Mouse (Mus musculus) MEL (cell line): ENCODE data around the gene Maff. TPM values are rescaled to one million over a fixed set of nuclear protein-coding genes. Genes with fewer than 3 reads are reported as not detected.

Experiments
- DNase-seq: peaks from one replicate; pipeline ENCODE4 v3.0.0; 2011; ENCODE audit warnings: low read depth, low spot score
- H3K27ac ChIP-seq: 2 replicates; pipeline ENCODE4 v1.5.1; 2012; ENCODE audit warnings: low read depth, mild to moderate bottlenecking, control low read depth, low read length, moderate library complexity; ENCODE audit not compliant: control insufficient read depth
- H3K27me3 ChIP-seq, 2 experiments: fragments of 150-350 bp in 1 of 2; sonication (generic) in 1 of 2; 2 replicates each; pipeline ENCODE4 v1.6.1; 2012; ENCODE audit warnings: low read length in 2 of 2, mild to moderate bottlenecking in 2 of 2, improper control_type of control experiment in 1 of 2, moderate library complexity in 1 of 2; ENCODE audit not compliant: insufficient read depth in 2 of 2, control insufficient read depth in 1 of 2
- H3K36me3 ChIP-seq, 2 experiments: 2 replicates each; pipeline ENCODE4 v1.6.1; 2012 to 2014; ENCODE audit warnings: low read length in 2 of 2, improper control_type of control experiment in 1 of 2, inconsistent platforms in 1 of 2, mild to moderate bottlenecking in 1 of 2; ENCODE audit not compliant: insufficient read depth in 2 of 2, control insufficient read depth in 1 of 2
- H3K4me1 ChIP-seq, 2 experiments: fragments of 150-350 bp in 1 of 2; sonication (generic) in 1 of 2; 2 replicates each; pipeline ENCODE4 v1.6.1; 2012; ENCODE audit warnings: low read length in 2 of 2, improper control_type of control experiment in 1 of 2, mild to moderate bottlenecking in 1 of 2; ENCODE audit not compliant: insufficient read depth in 2 of 2, control insufficient read depth in 1 of 2
- H3K4me3 ChIP-seq, 2 experiments: fragments of 150-350 bp in 1 of 2; sonication (generic) in 1 of 2; 2 replicates each; pipeline ENCODE4 v1.5.1; 2012; ENCODE audit warnings: low read depth in 2 of 2, low read length in 2 of 2, mild to moderate bottlenecking in 2 of 2, moderate library complexity in 2 of 2, control low read depth in 1 of 2, improper control_type of control experiment in 1 of 2; ENCODE audit not compliant: control insufficient read depth in 1 of 2, insufficient read depth in 1 of 2
- H3K79me2 ChIP-seq: 2 replicates; pipeline ENCODE4 v1.6.1; 2012; ENCODE audit warnings: mild to moderate bottlenecking, low read length, moderate library complexity; ENCODE audit not compliant: control insufficient read depth, poor library complexity, insufficient read depth
- H3K9ac ChIP-seq: 2 replicates; pipeline ENCODE4 v1.6.1; 2012; ENCODE audit warnings: low read depth, mild to moderate bottlenecking, control low read depth, low read length, moderate library complexity; ENCODE audit not compliant: control insufficient read depth, poor library complexity, severe bottlenecking
- H3K9me3 ChIP-seq: fragments of 150-350 bp; sonication (generic); replicated peaks from 2 replicates; pipeline ENCODE4 v1.6.1; 2012; ENCODE audit warnings: mild to moderate bottlenecking, low read length, improper control_type of control experiment, moderate library complexity; ENCODE audit not compliant: insufficient read depth
- BHLHE40 ChIP-seq: IDR thresholded peaks from 2 replicates; pipeline ENCODE4 v1.6.1; 2012; ENCODE audit warnings: low read depth, mild to moderate bottlenecking, inconsistent platforms, low read length, improper control_type of control experiment, borderline replicate concordance
- CTCF ChIP-seq, 3 experiments: IDR thresholded peaks in 2 of 3; conservative IDR thresholded peaks in 1 of 3; 2 replicates each; pipeline ENCODE4 v1.5.1; 2011 to 2012; ENCODE audit warnings: low read length in 3 of 3, low read depth in 2 of 3, mild to moderate bottlenecking in 2 of 3, improper control_type of control experiment in 1 of 3, inconsistent platforms in 1 of 3, mixed read lengths in 1 of 3, moderate library complexity in 1 of 3; ENCODE audit not compliant: control insufficient read depth in 1 of 3, insufficient read depth in 1 of 3, poor library complexity in 1 of 3, severe bottlenecking in 1 of 3
- E2F4 ChIP-seq: IDR thresholded peaks from 2 replicates; pipeline ENCODE4 v1.6.1; 2011; ENCODE audit warnings: low read depth, low read length, improper control_type of control experiment, borderline replicate concordance
- ELF1 ChIP-seq: IDR thresholded peaks from 2 replicates; pipeline ENCODE4 v1.6.1; 2014; ENCODE audit warnings: low read depth, mild to moderate bottlenecking, inconsistent platforms, low read length, improper control_type of control experiment, moderate library complexity
- EP300 ChIP-seq, 2 experiments: IDR thresholded peaks; 2 replicates each; pipeline ENCODE4 v1.6.1; 2011; ENCODE audit warnings: improper control_type of control experiment in 2 of 2, low read length in 2 of 2, low read depth in 1 of 2, mild to moderate bottlenecking in 1 of 2
- ETS1 ChIP-seq: IDR thresholded peaks from 2 replicates; pipeline ENCODE4 v1.6.1; 2012; ENCODE audit warnings: low read depth, mild to moderate bottlenecking, inconsistent platforms, low read length, improper control_type of control experiment, moderate library complexity
- GABPA ChIP-seq: IDR thresholded peaks from 2 replicates; pipeline ENCODE4 v1.6.1; 2012; ENCODE audit warnings: low read depth, mild to moderate bottlenecking, inconsistent platforms, low read length, improper control_type of control experiment, moderate library complexity
- GATA1 ChIP-seq: IDR thresholded peaks from 2 replicates; pipeline ENCODE4 v1.6.1; 2011; ENCODE audit warnings: low read depth, low read length, improper control_type of control experiment
- JUND ChIP-seq: IDR thresholded peaks from 2 replicates; pipeline ENCODE4 v1.6.1; 2011; ENCODE audit warnings: low read depth, mild to moderate bottlenecking, improper control_type of control experiment, low read length
- MAFK ChIP-seq: IDR thresholded peaks from 2 replicates; pipeline ENCODE4 v1.6.1; 2011; ENCODE audit warnings: low read depth, mild to moderate bottlenecking, low read length, improper control_type of control experiment, borderline replicate concordance
- MAX ChIP-seq: IDR thresholded peaks from 2 replicates; pipeline ENCODE4 v1.6.1; 2011; ENCODE audit warnings: low read length, improper control_type of control experiment
- MAZ ChIP-seq: IDR thresholded peaks from 2 replicates; pipeline ENCODE4 v1.6.1; 2012; ENCODE audit warnings: low read depth, mild to moderate bottlenecking, inconsistent platforms, low read length, improper control_type of control experiment
- MYB ChIP-seq: IDR thresholded peaks from 2 replicates; pipeline ENCODE4 v1.6.1; 2011; ENCODE audit warnings: mild to moderate bottlenecking, low read depth, low read length, improper control_type of control experiment
- MYC ChIP-seq: IDR thresholded peaks from 2 replicates; pipeline ENCODE4 v1.6.1; 2011; ENCODE audit warnings: low read depth, mild to moderate bottlenecking, low read length, improper control_type of control experiment, moderate library complexity
- NELFE ChIP-seq: IDR thresholded peaks from 2 replicates; pipeline ENCODE4 v1.6.1; 2011; ENCODE audit warnings: low read depth, low read length, improper control_type of control experiment
- NRF1 ChIP-seq: IDR thresholded peaks from 2 replicates; pipeline ENCODE4 v1.6.1; 2014; ENCODE audit warnings: low read depth, mild to moderate bottlenecking, inconsistent platforms, low read length, improper control_type of control experiment, moderate library complexity; ENCODE audit not compliant: poor library complexity, insufficient read depth, severe bottlenecking
- POLR2A ChIP-seq, 2 experiments: IDR thresholded peaks; 2 replicates each; pipeline ENCODE4 v1.6.1; 2011 to 2012; ENCODE audit warnings: low read length in 2 of 2, mild to moderate bottlenecking in 2 of 2, control low read depth in 1 of 2, improper control_type of control experiment in 1 of 2, low read depth in 1 of 2, moderate library complexity in 1 of 2; ENCODE audit not compliant: control insufficient read depth in 1 of 2, insufficient read depth in 1 of 2, poor library complexity in 1 of 2
- TBP ChIP-seq: IDR thresholded peaks from 2 replicates; pipeline ENCODE4 v1.8.0; 2011; ENCODE audit warnings: low read depth, low read length, improper control_type of control experiment
- TCF12 ChIP-seq: IDR thresholded peaks from 2 replicates; pipeline ENCODE4 v1.6.1; 2014; ENCODE audit warnings: low read depth, mild to moderate bottlenecking, inconsistent platforms, low read length, improper control_type of control experiment, moderate library complexity
- USF1 ChIP-seq: IDR thresholded peaks from 2 replicates; pipeline ENCODE4 v1.6.1; 2014; ENCODE audit warnings: low read depth, mild to moderate bottlenecking, inconsistent platforms, low read length, improper control_type of control experiment, moderate library complexity
- ZKSCAN1 ChIP-seq: IDR thresholded peaks from 2 replicates; pipeline ENCODE4 v1.6.1; 2012; ENCODE audit warnings: low read depth, mild to moderate bottlenecking, inconsistent platforms, low read length, improper control_type of control experiment, moderate library complexity
- ZMIZ1 ChIP-seq: IDR thresholded peaks from 2 replicates; pipeline ENCODE4 v1.6.1; 2012; ENCODE audit warnings: low read depth, mild to moderate bottlenecking, inconsistent platforms, low read length, improper control_type of control experiment, moderate library complexity
- ZNF384 ChIP-seq: IDR thresholded peaks from 2 replicates; pipeline ENCODE4 v1.6.1; 2012; ENCODE audit warnings: low read depth, mild to moderate bottlenecking, inconsistent platforms, low read length, improper control_type of control experiment
- polyA plus RNA-seq, 2 experiments: library from polyadenylated mRNA; stranded (reverse) in 1 of 2; unstranded in 1 of 2; fragments of >175 nt in 1 of 2; fragments of >200 nt in 1 of 2; gene quantifications; 2 replicates each; pipeline versions ENCODE4 v1.2.1 to v1.2.4; 2012; ENCODE audit warnings: low replicate concordance in 2 of 2, low read depth in 1 of 2; ENCODE audit not compliant: insufficient read length in 2 of 2, insufficient read depth in 1 of 2, missing spikeins in 1 of 2
- total RNA-seq: library from RNA; depleted of rRNA; stranded (reverse); fragments of 300-350 nt; gene quantifications from 2 replicates; pipeline ENCODE4 v1.2.3, GENCODE M21; 2012

Gene Maff
- total and polyA plus RNA-seq, 3 experiments = 3.3 to 5.8 TPM; not detected in 1

DNA sequence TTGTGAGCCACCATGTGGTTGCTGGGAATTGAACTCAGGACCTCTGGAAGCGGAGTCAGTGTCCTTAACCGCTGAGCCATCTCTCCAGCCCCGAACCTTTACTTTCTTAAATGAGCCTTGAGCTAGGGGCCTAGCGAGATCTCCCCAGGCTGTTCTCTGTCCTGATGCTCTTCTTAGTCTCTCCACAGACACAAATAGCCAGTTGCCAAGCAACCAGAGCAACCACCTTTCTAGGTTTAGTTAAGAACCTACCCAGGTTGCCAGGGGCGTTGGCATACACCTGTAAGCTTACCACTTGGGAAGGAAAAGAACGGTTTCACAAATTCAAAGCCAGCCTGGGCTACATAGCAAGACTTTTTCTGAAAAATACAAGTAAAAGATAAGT lies 16.4 kb upstream of the Maff start:
- no peak overlapping the region for H3K4me3 ChIP-seq
- TF ChIP-seq TBP (peak; percentile 71), ZNF384 (no peak)
- peaks cover 23% of the 10 kb centered on the region for H3K79me2 ChIP-seq
- peak; percentile 40 for DNase-seq
- H3K27ac ChIP-seq = no peak overlapping the region
- peaks cover 2 to 30% of the 10 kb centered on the region in 2 experiments for H3K4me1 ChIP-seq
- H3K9ac ChIP-seq = no peak overlapping the region
- H3K36me3 ChIP-seq = peaks cover 0 to 18% of the 10 kb centered on the region in 2 experiments; a peak in 2 of 4 replicates
- no peaks in the 10 kb centered on the region for H3K9me3 ChIP-seq
- H3K27me3 ChIP-seq = no peaks in the 10 kb centered on the region

DNA sequence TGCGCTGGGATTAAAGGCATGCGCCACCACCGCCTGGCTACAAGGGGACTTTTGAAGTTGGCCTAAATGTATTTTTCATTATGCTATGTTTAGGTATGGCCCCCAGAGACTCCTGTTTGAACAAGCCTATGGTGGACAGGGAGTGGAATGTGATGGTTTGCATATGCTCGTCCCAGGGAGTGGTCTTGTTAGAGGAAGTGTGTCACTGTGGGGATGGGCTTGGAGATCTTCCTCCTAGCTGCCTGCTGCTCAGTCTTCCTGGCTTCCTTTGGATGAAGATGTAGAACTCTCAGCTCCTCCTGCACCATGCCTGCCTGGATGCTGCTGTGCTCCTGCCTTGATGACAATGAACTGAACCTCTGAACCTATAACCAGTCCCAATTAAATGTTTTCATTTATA lies 15.9 kb upstream of the Maff start:
- TF ChIP-seq POLR2A (IDR thresholded peaks at IDR 0.05; ENCODE audit: control insufficient read depth in 1 of 2, insufficient read depth in 1 of 2, low read depth in 1 of 2, low read length in 2 of 2, poor library complexity in 1 of 2) (0 out of 4 replicates have a peak, but pooled peaks of 1 of the 2 experiments have one; percentile 37), JUND (no peak)
- TF ChIP-seq, all 39 proteins: peak for 1
- Histone ChIP-seq H3K79me2 (peaks cover 19% of the 10 kb centered on the region), H3K36me3 (peaks cover 0 to 18% of the 10 kb centered on the region in 2 experiments; a peak in 2 of 4 replicates), H3K4me3 (no peak overlapping the region), H3K4me1 (peaks cover 2 to 30% of the 10 kb centered on the region in 2 experiments), H3K27ac (no peak overlapping the region), H3K9ac (no peak overlapping the region), H3K27me3 (no peaks in the 10 kb centered on the region), H3K9me3 (no peaks in the 10 kb centered on the region)
- DNase-seq = peak; percentile 55

DNA sequence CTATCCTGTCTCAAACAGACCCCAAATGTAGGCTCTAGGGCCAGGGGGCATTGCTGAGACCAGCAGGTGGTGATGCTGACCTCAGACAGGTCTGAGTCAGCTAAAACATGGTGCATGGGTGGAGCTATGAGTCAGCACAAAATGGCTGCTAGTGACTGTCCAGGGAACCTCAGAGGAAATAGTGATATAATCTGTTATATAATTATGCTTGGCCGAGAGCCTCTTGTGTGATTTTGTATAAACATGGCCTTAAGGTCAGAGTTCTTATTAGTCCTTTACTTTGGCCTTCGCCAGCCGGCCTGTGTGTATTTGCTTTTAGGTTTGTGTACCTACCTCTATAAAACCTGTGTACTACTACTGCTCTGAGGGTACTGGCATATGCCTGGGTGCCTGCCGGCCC lies 13.0 kb upstream of the Maff start:
- no peak for TF ChIP-seq BHLHE40
- no peak for TF ChIP-seq MAZ
- TF ChIP-seq ZMIZ1 = no peak
- no peak for TF ChIP-seq ZNF384
- no peak for TF ChIP-seq POLR2A (IDR thresholded peaks at IDR 0.05; ENCODE audit: control insufficient read depth in 1 of 2, insufficient read depth in 1 of 2, low read depth in 1 of 2, low read length in 2 of 2, poor library complexity in 1 of 2)
- no peak for TF ChIP-seq E2F4
- no peak for TF ChIP-seq NRF1
- no peak for TF ChIP-seq GATA1
- 0 out of 2 replicates have a peak, but pooled peaks have one; percentile 22 for TF ChIP-seq MYC
- TF ChIP-seq TBP = no peak
- no peak for TF ChIP-seq NELFE
- TF ChIP-seq MYB = no peak
- TF ChIP-seq ETS1 = peak; percentile 65; the same call in 1 of the 2 replicates
- no peak for TF ChIP-seq TCF12
- TF ChIP-seq ZKSCAN1 = no peak
- TF ChIP-seq EP300 (IDR thresholded peaks at IDR 0.05; ENCODE audit: low read depth in 1 of 2, low read length in 2 of 2) = peak; percentile 11 to 37; a peak in 2 of 4 replicates
- TF ChIP-seq USF1 = no peak
- TF ChIP-seq ELF1 = no peak
- TF ChIP-seq GABPA = peak; percentile 65; the same call in 1 of the 2 replicates
- TF ChIP-seq MAFK = peak; percentile 88
- no peak for TF ChIP-seq CTCF (IDR thresholded peaks at IDR 0.05 in 2 of 3, conservative IDR thresholded peaks at IDR 0.05 in 1 of 3; ENCODE audit: control insufficient read depth in 1 of 3, insufficient read depth in 1 of 3, low read depth in 2 of 3, low read length in 3 of 3, poor library complexity in 1 of 3, severe bottlenecking in 1 of 3)
- no peak for TF ChIP-seq MAX
- H3K4me1 ChIP-seq = peaks cover 0 to 18% of the 10 kb centered on the region in 2 experiments; a peak in 2 of 4 replicates
- peak; percentile 59 for DNase-seq

More for the DNA sequence above, 13.0 kb upstream of the Maff start:
- peaks cover 0 to 10% of the 10 kb centered on the region in 2 experiments; a peak in 2 of 4 replicates for H3K36me3 ChIP-seq
- H3K4me3 ChIP-seq = no peak overlapping the region
- peaks cover 0 to 1% of the 10 kb centered on the region in 2 experiments; a peak in 1 of 4 replicates for H3K27me3 ChIP-seq
- no peak overlapping the region for H3K9ac ChIP-seq
- H3K27ac ChIP-seq = peak overlapping the region; percentile 9; the same call in 1 of the 2 replicates
- no peaks in the 10 kb centered on the region for H3K9me3 ChIP-seq
- H3K79me2 ChIP-seq = no peaks in the 10 kb centered on the region
